24 mouse cellular contexts compared by ENCODE assay signal in genomic region chr8:112809382-112809781, GRCm38 (mm10).
DNase-seq lines count a peak whose midpoint lies in the region; ATAC-seq and TF ChIP-seq lines count a peak whose summit lies in the region.
"Had no signal": no experiment of that assay in that cellular context is flagged by ENCODE, and none has a peak within 500 bp of the region (broad histone marks: within the 10 kb centered on the region; RNA-seq: fewer than 3 reads in every experiment).

No protein-coding gene starts in this region.

- WGBS in forebrain, embryonic 14.5 days: 54% methylated on average over 5 of the region's 6 CpGs
- WGBS in forebrain, embryonic 16.5 days: 44% methylated on average over 4 of the region's 6 CpGs
- 45% methylated on average over 6 of the region's 6 CpGs for WGBS in hindbrain, postnatal 0 days
- 72% methylated on average over 5 of the region's 6 CpGs for WGBS in hindbrain, embryonic 12.5 days

- no peaks in the 10 kb centered on the region for H3K4me1 ChIP-seq in forebrain, embryonic 14.5 days (ENCODE audit: control insufficient read depth, insufficient read depth, low read length)
- H3K4me1 ChIP-seq in forebrain, embryonic 16.5 days (replicated peaks; ENCODE audit: control insufficient read depth, insufficient read depth, low read length): no peaks in the 10 kb centered on the region; the same call in 1 of the 2 replicates
- H3K4me1 ChIP-seq in hindbrain, postnatal 0 days (ENCODE audit: insufficient read depth, low read length): no peaks in the 10 kb centered on the region
- no peaks in the 10 kb centered on the region for H3K4me1 ChIP-seq in hindbrain, embryonic 12.5 days
- H3K4me1 ChIP-seq: embryonic facial prominence, embryonic 12.5 days; liver, embryonic 12.5 days; midbrain, embryonic 12.5 days had no signal

- H3K27me3 ChIP-seq in forebrain, embryonic 14.5 days (replicated peaks; ENCODE audit: control insufficient read depth, insufficient read depth, low read length): no peaks in the 10 kb centered on the region
- no peaks in the 10 kb centered on the region for H3K27me3 ChIP-seq in forebrain, embryonic 16.5 days (replicated peaks; ENCODE audit: control insufficient read depth, insufficient read depth, low read length)
- no peaks in the 10 kb centered on the region for H3K27me3 ChIP-seq in hindbrain, postnatal 0 days (ENCODE audit: insufficient read depth, low read length)
- H3K27me3 ChIP-seq in hindbrain, embryonic 12.5 days: no peaks in the 10 kb centered on the region
- H3K27me3 ChIP-seq: embryonic facial prominence, embryonic 12.5 days; liver, embryonic 12.5 days; midbrain, embryonic 12.5 days had no signal

- TF ChIP-seq CTCF in hindbrain, postnatal 0 days (IDR thresholded peaks at IDR 0.05; ENCODE audit: low read depth): no peak

- H3K4me2 ChIP-seq in forebrain, embryonic 14.5 days (ENCODE audit: low read length): no peak overlapping the region
- no peak overlapping the region for H3K4me2 ChIP-seq in forebrain, embryonic 16.5 days (ENCODE audit: low read length)
- no peak overlapping the region for H3K4me2 ChIP-seq in hindbrain, postnatal 0 days (ENCODE audit: low read depth, low read length)
- no peak overlapping the region for H3K4me2 ChIP-seq in hindbrain, embryonic 12.5 days (replicated peaks)
- H3K4me2 ChIP-seq: embryonic facial prominence, embryonic 12.5 days; liver, embryonic 12.5 days; midbrain, embryonic 12.5 days had no signal

- no peaks in the 10 kb centered on the region for H3K9me3 ChIP-seq in forebrain, embryonic 14.5 days (replicated peaks; ENCODE audit: control insufficient read depth, low read length)
- H3K9me3 ChIP-seq in forebrain, embryonic 16.5 days (ENCODE audit: control insufficient read depth, low read length): no peaks in the 10 kb centered on the region
- no peaks in the 10 kb centered on the region for H3K9me3 ChIP-seq in hindbrain, postnatal 0 days (ENCODE audit: low read length)
- no peaks in the 10 kb centered on the region for H3K9me3 ChIP-seq in hindbrain, embryonic 12.5 days (replicated peaks)
- H3K9me3 ChIP-seq: embryonic facial prominence, embryonic 12.5 days; midbrain, embryonic 12.5 days had no signal

- no peaks in the 10 kb centered on the region for H3K36me3 ChIP-seq in forebrain, embryonic 14.5 days (ENCODE audit: control insufficient read depth, insufficient read depth, low read length)
- no peaks in the 10 kb centered on the region for H3K36me3 ChIP-seq in forebrain, embryonic 16.5 days (ENCODE audit: control insufficient read depth, insufficient read depth)
- H3K36me3 ChIP-seq in hindbrain, postnatal 0 days (ENCODE audit: insufficient read depth, low read length): no peaks in the 10 kb centered on the region
- H3K36me3 ChIP-seq in hindbrain, embryonic 12.5 days: no peaks in the 10 kb centered on the region
- H3K36me3 ChIP-seq: embryonic facial prominence, embryonic 12.5 days; G1E; liver, embryonic 12.5 days; midbrain, embryonic 12.5 days had no signal

- no peak overlapping the region for H3K4me3 ChIP-seq in forebrain, embryonic 14.5 days (ENCODE audit: low read depth, low read length)
- no peak overlapping the region for H3K4me3 ChIP-seq in forebrain, embryonic 16.5 days (replicated peaks; ENCODE audit: low read length)
- no peak overlapping the region for H3K4me3 ChIP-seq in hindbrain, postnatal 0 days (ENCODE audit: low read length)
- H3K4me3 ChIP-seq in hindbrain, embryonic 12.5 days: no peak overlapping the region
- H3K4me3 ChIP-seq: embryonic facial prominence, embryonic 12.5 days; liver, embryonic 12.5 days; midbrain, embryonic 12.5 days had no signal

- no peak for ATAC-seq in forebrain, embryonic 14.5 days
- no peak for ATAC-seq in forebrain, embryonic 16.5 days
- no peak for ATAC-seq in hindbrain, postnatal 0 days
- ATAC-seq in hindbrain, embryonic 12.5 days (ENCODE audit: low FRiP score): no peak
- ATAC-seq: intestine, embryonic 16.5 days; liver, embryonic 12.5 days; liver, postnatal 0 days had no signal

- H3K27ac ChIP-seq in forebrain, embryonic 14.5 days (ENCODE audit: low read depth, low read length): no peak overlapping the region
- no peak overlapping the region for H3K27ac ChIP-seq in forebrain, embryonic 16.5 days (ENCODE audit: low read length)
- no peak overlapping the region for H3K27ac ChIP-seq in hindbrain, postnatal 0 days
- no peak overlapping the region for H3K27ac ChIP-seq in hindbrain, embryonic 12.5 days
- H3K27ac ChIP-seq: embryonic facial prominence, embryonic 12.5 days; liver, embryonic 12.5 days; midbrain, embryonic 12.5 days had no signal

- peak; percentile 47 for DNase-seq in forebrain, embryonic 14.5 days (ENCODE audit: low spot score)
- DNase-seq in hindbrain, postnatal 0 days (ENCODE audit: low spot score): peak; percentile 38
- peak; percentile 36 for DNase-seq in Muller cell, postnatal 12 days (ENCODE audit: inconsistent ontology term)
- DNase-seq in brain, embryonic 18.5 days (ENCODE audit: low read depth, low spot score): peak; percentile 43
- DNase-seq in cerebellum, postnatal 36 days: no peak
- DNase-seq: adrenal gland, postnatal 14 days; cerebellum, adult 8-10 months; embryo, embryonic 11 days; gastrocnemius, postnatal 10 days; kidney, adult 9 months; kidney, postnatal 14 days; left cerebral cortex, postnatal 4 days; liver, postnatal 0 days; lung, postnatal 36 days; right cerebral cortex, postnatal 25 days; thymus, adult 18-20 months; thymus, postnatal 25 days had no signal

- H3K9ac ChIP-seq in forebrain, embryonic 14.5 days (ENCODE audit: low read length): no peak overlapping the region
- H3K9ac ChIP-seq in forebrain, embryonic 16.5 days (replicated peaks; ENCODE audit: low read depth, low read length): no peak overlapping the region
- no peak overlapping the region for H3K9ac ChIP-seq in hindbrain, postnatal 0 days (replicated peaks; ENCODE audit: low read length)
- no peak overlapping the region for H3K9ac ChIP-seq in hindbrain, embryonic 12.5 days
- H3K9ac ChIP-seq: embryonic facial prominence, embryonic 12.5 days; liver, embryonic 12.5 days; liver, postnatal 0 days; midbrain, embryonic 12.5 days had no signal

Comparison
In these comparisons a context has a peak if more than half of its experiments do, and no peak if none do; other contexts are left out.
1. DNase-seq: peak in forebrain, embryonic 14.5 days (single experiment), hindbrain, postnatal 0 days (single experiment), Muller cell, postnatal 12 days (single experiment) and brain, embryonic 18.5 days (single experiment); none in cerebellum, postnatal 36 days (0 of 2).